Mouse (Mus musculus): ENCODE results near the gene Kdm4b.

GRCm38 (mm10) chr17:56277567-56277893 is 48.3 kb upstream of the Kdm4b start:
- TF ChIP-seq CTCF (IDR thresholded peaks at IDR 0.05; ENCODE audit: low read depth, low read length) (no peak), POLR2A (IDR thresholded peaks at IDR 0.05; ENCODE audit: extremely low read depth, insufficient read depth, low read length) (no peak)

Data from liver, adult 2 months (tissue).